Mouse (Mus musculus): ENCODE measurements at regions not wholly inside any gene's neighbourhood (a gene's known extent, or its start where the extent isn't known, plus 50 kb on each side); places are given as distances from the start of the nearest gene placed in this dataset.

DNA sequence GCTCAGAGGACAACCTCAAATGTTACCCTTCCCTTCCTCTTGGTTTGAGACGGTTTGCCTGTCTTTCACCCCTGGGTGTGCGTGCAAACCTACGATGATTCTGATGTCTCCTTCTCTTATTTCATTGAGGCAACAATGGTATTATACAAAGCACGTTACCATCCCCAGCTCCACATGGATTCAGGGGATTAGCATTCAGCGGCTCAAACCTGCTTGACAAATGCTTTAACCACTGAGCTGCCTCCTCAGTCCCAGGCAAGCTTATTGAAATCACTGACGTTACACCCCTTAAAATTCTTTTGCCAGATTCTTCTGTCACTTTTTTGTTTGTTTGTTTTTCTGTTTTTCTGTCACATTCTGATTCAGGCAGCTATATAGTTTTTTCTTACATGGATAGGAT lies 612.4 kb upstream of the A1bg start:
- intact Hi-C loops (cut with DNase I; ENCODE audit: low total_unique reads), result no loop called here
- DNase-seq, result no peak

DNA sequence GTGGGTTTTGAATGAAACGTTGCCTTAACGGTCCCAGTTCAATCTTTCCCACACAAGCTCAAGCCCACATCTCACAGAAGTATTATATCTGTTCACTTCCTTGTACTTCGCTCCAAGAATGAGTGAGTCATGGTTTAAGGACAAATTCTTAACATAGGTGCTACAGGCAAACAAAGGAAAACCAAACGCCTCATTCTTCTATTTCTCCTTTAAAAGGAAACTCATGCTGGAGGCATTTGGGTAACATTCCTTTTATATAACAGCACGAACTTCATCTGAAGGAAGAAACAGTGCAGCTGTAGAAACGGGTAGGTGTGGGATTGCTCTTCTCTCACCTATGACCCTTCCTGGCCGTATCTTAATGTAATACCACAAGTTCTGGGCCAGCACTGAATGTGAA lies 610.0 kb upstream of the A1bg start:
- DNase-seq, result no peak
- intact Hi-C loops (cut with DNase I; ENCODE audit: low total_unique reads), result no loop called here

DNA sequence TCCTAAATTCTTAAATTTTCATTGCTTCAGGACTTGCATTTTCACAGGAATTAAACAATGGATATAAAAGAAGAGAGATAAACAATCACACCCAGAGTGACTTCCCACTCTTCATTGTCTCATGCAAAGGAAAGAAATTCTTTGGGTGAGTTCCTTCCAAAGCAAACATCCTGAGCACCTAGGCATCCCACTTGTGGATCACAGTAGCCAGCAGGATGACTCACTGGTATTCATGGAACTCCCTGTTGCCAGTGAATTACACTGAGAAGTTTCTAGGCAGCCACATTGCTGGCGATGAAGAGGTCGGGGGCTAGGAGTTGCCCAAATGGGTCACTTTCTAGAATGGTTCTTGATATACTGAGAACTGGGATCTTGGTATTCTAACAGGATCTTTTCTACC lies 609.2 kb upstream of the A1bg start:
- no peak for DNase-seq
- intact Hi-C loops (cut with DNase I; ENCODE audit: low total_unique reads), result no loop called here

DNA sequence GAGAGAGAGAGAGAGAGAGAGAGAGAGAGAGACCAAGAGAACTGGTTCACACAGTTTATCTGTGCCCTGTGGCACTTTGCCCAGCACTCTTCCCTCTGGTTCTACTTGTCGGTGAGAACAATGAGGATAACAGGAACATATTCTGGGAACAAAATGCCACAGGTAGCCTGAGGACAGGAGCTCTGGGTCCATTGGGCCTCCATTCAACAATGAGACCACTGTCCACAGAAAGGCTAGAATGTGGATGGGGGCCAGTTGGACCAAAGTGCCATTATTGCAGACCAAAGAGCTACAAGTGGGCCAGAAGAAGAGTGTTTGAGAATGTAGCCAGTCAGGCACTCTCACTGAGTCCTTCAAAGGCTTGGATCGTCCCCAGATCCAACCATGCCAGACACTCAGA lies 600.2 kb upstream of the A1bg start:
- intact Hi-C loops (cut with DNase I; ENCODE audit: low total_unique reads), result no loop called here
- DNase-seq, result no peak

DNA sequence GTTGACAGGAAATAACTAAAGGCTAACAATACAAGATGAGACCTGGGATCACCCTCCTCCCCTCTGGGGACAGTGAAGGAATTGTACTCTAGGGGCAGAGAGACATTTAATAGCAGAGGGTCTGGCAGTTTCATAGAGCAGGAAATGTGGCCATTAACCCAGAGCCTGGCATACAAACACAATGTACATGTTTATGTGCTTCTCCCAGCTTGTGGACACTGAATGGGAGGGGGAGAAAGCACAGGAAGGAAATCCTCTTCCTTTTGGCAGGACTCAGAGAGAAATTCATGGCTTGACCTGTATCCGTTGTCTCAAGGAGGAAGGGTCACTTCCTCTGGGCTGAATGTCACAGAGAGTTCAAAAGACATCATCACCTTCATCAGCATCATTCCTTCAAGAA lies 594.5 kb upstream of the A1bg start:
- intact Hi-C loops (cut with DNase I; ENCODE audit: low total_unique reads), result no loop called here
- DNase-seq, result no peak

DNA sequence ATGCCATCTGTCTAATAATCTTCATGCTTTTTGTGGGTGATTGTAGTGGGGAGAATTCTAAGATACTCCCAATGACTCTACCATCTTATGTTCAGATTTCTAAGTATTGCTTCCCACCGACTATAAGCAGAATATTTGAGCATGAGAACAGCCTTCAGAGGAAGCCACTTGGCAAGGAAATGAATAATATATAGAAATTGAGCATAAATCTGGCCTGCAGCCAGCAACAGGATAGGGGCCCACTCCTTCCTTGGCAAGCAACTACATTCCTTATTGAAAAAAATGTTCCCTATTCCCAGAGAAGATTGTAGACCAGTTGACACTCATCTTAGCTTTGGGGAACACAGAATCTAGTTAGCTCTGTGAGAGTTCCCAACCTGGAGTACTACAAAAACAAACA lies 591.5 kb upstream of the A1bg start:
- intact Hi-C loops (cut with DNase I; ENCODE audit: low total_unique reads), result no loop called here
- DNase-seq, result no peak

DNA sequence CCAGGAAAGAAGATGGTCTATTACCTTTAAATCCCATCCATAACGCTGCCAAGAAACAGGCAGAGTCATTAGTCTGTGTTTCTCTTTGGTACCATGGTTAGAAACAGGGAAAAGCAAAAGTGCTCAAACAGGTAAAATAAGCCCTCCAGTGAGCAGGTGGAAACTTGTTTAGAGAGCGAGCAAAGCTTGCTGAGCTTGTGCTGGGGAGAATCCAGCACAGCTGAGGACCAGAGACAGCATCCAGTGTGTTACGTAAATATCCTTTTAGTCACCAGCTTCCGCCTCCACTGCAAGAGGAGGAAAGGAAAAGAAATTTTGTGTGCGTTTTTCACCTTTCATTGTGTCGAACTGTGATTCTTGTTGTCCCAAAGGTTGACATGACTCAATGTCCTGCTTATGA lies 586.0 kb upstream of the A1bg start:
- DNase-seq, result no peak
- intact Hi-C loops (cut with DNase I; ENCODE audit: low total_unique reads), result no loop called here

DNA sequence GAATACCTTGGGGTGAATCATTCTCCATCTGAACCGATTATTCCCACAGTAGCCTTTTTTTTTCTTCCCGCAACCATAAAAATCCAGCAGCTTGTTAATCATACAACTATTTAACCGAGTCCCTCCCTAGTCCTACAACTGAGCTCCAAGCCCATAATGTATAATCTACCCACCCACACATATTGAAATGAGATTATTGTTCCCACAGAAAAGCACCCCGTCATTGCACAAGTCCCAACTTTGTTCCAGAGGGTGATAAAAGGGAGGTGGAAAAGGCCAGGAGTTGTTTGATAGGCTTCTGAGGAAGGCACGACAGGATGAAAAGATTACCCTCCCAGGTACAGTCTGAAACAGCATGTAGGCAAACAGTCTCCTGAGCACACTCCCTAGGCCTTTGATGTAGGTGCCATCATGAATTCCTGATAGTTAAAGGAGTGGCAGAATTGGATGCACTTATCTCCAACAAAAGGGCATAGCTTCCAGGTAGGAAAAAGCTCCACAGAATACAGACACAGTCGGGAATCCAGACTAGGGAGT lies 583.6 kb upstream of the A1bg start:
- intact Hi-C loops (cut with DNase I; ENCODE audit: low total_unique reads), result no loop called here
- no peak for DNase-seq

DNA sequence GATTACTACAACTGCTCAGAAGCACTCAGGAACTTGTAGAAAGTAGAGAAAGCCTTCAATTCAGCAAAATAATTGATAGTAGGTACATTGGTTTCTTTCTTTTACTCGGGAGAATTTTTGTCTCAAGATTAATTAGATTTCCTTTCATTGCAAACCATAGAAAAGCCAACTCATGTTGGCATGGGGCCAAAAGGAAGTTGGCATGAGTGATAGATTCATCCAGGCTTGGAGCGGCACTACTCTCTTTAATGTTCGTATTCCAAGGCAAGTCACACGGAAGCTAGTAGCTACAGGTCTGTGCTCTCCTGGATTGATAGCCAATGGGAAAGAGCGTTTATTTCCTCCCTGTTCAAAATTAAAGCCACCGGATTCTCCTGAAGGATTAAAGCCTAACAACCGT lies 580.6 kb upstream of the A1bg start:
- intact Hi-C loops (cut with DNase I; ENCODE audit: low total_unique reads), result no loop called here
- DNase-seq, result no peak

DNA sequence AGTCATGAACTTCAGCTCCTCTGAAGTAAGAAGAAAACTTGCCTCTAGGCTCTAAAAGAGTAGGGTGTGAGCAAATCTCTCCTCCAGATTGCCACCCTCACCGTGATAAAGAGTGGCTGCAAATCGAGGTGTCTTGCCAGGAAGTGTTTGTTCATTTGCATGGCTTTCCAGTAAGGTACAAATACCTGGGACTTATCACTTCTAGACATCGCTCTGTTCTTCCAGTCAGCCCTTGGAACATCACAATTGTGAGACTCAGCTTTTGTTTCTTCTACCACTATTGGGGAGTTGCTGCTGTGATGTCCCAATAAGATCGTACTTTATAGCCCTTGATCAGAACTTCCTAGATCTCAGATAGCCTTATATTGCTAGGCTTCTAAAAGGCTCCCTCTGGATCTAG lies 566.9 kb upstream of the A1bg start:
- intact Hi-C loops (cut with DNase I; ENCODE audit: low total_unique reads), result no loop called here
- no peak for DNase-seq

DNA sequence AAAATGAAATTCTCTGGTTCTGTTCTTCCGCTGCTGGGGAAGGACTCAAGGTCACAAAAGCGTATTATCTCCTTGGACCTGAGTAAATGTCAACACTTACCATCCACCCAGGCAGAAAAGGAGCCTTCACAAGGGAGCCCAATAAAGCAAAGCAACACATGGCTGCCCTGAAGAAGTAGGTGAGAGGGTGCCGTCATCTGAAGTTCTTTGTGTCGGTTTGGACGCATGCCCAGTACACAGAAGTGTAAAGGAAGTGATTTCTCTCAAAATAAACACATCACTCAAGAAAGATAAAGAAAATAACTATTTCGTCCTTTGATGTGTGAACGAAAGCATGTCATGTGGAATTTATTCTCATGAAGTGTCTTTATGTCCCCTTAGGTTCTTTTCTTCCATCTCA lies 559.0 kb upstream of the A1bg start:
- intact Hi-C loops (cut with DNase I; ENCODE audit: low total_unique reads), result no loop called here
- DNase-seq, result no peak

DNA sequence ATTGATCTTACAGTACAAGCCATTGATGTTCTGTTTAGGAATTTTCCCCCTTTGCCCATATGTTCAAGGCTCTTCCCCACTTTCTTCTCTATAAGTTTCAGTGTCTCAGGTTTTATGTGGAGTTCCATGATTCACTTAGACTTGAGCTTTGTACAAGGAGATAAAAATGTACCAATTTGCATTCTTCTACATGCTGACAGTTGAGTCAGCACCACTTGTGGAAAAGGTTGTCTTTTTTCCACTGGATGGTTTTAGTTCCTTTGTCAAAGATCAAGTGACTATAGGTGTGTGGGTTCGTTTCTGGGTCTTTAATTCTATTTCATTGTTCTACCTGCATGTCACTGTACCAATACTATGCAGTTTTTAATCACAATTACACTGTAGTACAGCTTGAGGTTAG lies 551.1 kb upstream of the A1bg start:
- no peak for DNase-seq
- intact Hi-C loops (cut with DNase I; ENCODE audit: low total_unique reads), result no loop called here

DNA sequence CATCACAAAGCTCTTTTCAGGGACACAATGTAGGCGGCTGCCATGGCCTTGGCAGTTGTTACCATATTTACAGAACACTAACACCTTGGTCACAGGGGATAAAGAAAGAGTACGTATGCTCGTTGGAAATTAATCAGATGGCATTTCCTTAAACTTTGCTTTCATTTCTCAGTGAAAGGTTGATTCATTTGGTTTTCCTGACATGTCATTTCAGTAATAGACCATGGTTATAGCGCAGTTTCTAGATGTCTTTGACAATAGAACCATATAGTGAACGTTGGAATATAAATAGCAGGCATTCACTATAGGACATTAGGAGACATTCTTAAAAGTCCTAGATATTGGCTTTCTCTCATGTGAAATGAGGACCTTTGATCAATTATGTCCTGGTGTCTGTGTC lies 532.2 kb upstream of the A1bg start:
- intact Hi-C loops (cut with DNase I; ENCODE audit: low total_unique reads), result no loop called here

DNA sequence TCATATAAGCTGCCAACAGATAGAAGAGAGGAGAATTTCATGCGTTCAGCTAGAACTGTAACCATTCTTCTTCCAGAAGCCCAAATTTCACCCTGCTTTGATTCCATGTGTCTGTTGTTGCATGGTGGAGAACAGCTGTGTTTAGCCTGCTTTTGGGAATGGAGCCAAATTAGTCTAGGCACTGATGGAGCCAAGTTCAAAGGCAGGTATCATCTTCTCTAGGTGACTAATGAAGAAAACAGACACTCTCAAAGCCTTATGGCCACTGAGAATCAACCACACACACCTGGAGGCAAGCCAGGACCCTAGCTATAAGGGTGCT lies 531.5 kb upstream of the A1bg start:
- intact Hi-C loops (cut with DNase I; ENCODE audit: low total_unique reads), result no loop called here
- DNase-seq, result no peak

More for the DNA sequence above, 532.2 kb upstream of the A1bg start:
- no peak for DNase-seq

DNA sequence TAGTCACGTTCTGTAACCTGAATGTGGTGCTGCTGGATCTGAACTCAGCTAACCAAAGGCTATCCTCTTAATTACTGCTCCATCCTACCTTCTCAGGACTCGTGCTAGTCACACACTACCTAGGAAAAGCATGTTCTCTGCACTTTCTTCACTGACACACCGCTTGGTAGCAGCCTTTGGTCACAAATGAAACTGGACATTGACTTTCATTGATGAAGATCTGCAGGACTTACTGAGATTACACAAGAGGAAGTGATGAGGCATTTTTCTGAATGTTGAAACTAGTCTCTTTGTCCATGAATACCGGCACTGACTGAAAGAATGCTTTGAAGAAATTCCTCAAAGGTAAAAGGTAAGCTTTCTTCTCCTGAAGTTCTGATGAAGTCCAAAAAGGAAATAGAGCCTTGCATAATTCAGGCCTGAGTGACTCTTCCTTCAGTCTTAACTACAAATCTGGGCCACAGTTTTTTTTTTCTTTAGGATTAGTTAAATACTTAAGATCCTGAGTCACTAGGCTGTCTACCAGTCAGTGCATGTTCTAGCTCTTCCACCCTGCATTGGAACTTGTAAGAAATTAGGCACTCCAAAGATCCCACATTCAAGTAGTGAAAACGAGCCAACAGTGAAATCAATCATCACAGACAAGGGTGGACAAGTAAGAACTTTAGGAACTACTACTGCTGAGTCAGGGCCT lies 531.0 kb upstream of the A1bg start:
- DNase-seq, result no peak
- intact Hi-C loops (cut with DNase I; ENCODE audit: low total_unique reads), result no loop called here

DNA sequence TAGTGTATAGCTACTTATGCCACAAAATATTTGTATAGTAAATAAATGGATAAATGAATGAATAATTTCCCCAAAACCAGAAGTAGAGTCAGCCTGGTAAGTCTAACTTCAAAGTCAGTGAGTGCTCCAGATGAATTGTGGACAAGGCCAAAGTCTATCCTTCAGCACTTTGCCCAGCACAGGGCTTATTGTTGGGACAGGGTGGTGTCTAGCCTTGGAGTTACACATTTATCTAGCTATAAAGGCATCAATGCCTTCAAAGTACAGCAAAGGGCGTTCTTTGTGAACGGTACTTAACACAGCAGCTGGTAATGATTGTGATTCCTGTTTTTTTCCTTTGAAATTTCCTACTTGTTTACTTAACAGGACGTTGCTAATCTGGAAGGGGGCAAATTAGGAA lies 527.4 kb upstream of the A1bg start:
- intact Hi-C loops (cut with DNase I; ENCODE audit: low total_unique reads), result no loop called here
- no peak for DNase-seq

DNA sequence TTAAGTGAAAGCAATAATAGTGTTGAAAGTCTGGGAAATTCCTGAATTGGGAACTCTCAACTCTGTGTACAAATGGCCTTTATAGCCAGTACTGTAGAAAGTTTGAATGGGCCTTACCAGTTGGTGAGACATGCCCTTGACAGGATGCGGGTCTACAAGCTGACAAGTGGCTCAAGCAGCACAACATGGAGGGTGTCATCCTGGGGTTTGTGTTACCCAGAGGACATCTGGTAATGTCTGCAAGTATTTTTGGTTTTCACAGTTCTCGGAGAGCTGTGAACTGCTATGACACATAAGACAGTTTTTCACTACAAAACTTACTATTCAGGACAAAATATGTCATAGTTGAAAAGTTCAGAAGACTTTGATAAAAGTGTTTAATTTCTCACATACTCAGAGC lies 525.7 kb upstream of the A1bg start:
- no peak for DNase-seq
- intact Hi-C loops (cut with DNase I; ENCODE audit: low total_unique reads), result no loop called here

DNA sequence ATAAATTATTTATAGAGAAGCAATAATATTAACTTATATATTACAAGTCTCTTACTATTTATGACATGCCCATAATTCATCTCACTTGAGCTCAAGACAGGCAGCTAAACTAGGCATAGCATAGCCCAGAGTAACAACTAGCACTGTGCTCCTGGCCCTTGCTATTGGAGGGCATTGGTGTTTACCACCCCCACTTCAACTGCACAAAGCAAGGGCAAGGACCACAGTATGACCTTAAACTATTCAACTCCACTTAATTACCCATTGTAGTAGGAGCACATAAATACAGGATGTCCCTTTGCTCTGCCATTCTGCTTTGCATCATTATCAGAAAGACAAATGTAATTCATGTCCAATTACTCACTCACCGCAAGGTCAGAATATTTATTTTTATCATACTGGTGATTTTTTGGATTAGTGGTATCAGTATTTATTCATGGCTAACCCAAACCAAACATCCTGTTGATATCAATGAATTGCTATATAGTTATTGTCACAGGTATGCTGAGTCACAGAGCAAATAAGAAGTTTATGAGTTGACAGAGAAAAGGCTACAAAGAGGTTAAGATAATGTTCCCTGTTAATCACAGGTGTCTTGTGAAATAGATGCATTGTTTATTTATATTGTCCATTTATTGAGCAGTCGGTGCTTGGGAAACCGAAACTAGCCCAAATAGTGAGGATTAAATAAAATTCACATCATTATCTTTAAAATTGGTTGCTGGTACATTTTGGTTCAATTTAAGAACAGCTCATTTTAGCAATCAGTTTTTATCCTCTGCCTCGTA lies 523.4 kb upstream of the A1bg start:
- intact Hi-C loops (cut with DNase I; ENCODE audit: low total_unique reads), result no loop called here
- no peak for DNase-seq

DNA sequence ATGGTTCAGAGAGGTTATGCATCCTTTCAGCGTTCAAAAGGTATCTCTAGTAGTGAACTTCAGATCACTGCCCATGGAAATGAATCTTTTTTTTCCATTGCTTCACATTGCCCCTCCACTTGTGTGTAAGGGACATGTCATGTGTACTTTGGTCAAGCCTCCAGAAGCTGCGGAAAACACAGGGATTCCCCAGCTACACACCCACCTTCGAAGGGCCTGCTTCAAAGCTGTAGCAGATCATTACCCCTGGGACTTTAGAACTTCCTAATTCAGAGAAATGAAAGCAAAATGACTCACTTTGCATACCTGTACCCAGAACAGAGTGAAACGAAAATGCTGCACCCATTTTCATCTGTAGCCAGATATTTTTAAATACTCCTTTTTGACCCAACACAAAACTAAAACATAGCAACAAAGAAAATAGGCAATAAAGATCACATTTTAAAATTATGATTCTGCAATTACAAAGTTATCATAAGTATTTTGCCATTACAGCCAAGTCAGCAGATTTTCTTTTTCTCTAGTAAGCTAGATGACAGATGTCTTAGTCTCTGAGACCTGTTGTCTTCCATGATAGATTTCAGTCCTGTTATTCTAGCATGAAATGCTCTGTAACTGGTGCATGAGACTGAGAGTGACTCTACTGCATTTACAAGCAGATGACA lies 519.1 kb upstream of the A1bg start:
- no peak for DNase-seq
- intact Hi-C loops (cut with DNase I; ENCODE audit: low total_unique reads), result no loop called here

DNA sequence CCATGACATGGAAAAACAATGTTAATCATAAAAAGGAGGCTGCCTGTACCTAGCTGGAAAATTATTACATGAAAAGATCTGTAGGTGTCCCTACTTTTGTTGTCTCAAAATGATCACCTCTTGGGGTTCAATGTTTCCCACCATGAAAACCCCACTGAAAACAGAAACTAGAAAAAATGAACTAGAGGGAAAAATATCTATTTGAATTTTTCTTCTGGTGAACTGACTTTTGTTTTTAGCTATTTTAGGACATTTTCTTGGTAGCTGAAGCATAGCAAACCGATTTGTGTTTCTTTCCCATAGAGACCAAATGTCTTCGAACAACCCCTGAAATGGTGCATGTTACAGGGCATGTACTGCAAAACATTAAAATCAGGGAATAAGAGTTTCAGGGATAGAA lies 518.2 kb upstream of the A1bg start:
- intact Hi-C loops (cut with DNase I; ENCODE audit: low total_unique reads), result no loop called here
- no peak for DNase-seq

DNA sequence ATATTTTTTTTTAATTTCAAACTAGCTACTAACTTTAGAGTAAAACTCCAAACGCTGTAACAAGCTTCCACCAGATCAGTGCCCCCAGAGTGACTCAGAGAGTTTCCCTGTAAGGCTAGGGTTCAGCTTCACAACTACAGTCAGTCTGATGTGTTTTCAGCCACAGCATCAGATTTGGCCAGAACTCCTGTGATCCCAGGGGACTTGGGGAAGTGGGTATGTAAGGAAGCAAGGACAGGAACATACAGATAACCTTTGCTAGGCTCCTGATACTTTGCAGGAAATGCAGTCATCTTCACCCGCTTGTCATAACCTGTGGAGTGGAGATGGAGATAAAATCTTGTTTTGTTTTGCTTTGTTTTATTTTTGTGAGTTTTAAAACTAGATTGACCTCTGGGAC lies 517.5 kb upstream of the A1bg start:
- DNase-seq, result no peak
- intact Hi-C loops (cut with DNase I; ENCODE audit: low total_unique reads), result no loop called here

Measured in gastrocnemius, postnatal 14 days (tissue).